In genomic region chr8:4226739-4227347, GRCm38 (mm10) we compare ENCODE assay signal across 8 mouse cellular contexts. TPM values are rescaled to one million over a fixed set of nuclear protein-coding genes. Genes with fewer than 3 reads are reported as not detected.
DNase-seq lines count a peak whose midpoint lies in the region; ATAC-seq lines count a peak whose summit lies in the region.

TSS of gene Lrrc8e (plus strand) at chr8:4226827.

- H3K27ac ChIP-seq in kidney, embryonic 14.5 days (ENCODE audit: low read depth, low read length) = no peak within 1 kb of the TSS
- H3K27ac ChIP-seq in brown adipose tissue, adult 24 weeks (replicated peaks; ENCODE audit: low read depth, low read length) = no peak within 1 kb of the TSS
- no peak within 1 kb of the TSS for H3K27ac ChIP-seq in intestine, embryonic 15.5 days

- H3K36me3 ChIP-seq in kidney, embryonic 14.5 days (ENCODE audit: control insufficient read depth, insufficient read depth, low read length) = no peaks in the 10 kb centered on the region
- no peaks in the 10 kb centered on the region for H3K36me3 ChIP-seq in intestine, embryonic 15.5 days

- no peaks in the 10 kb centered on the region for H3K9me3 ChIP-seq in kidney, embryonic 14.5 days (ENCODE audit: control insufficient read depth, low read length)
- H3K9me3 ChIP-seq in intestine, embryonic 15.5 days = no peaks in the 10 kb centered on the region

- H3K27me3 ChIP-seq in kidney, embryonic 14.5 days (ENCODE audit: control insufficient read depth, insufficient read depth, low read length) = no peaks in the 10 kb centered on the region; the same call in none of the 2 replicates
- no peaks in the 10 kb centered on the region; the same call in 1 of the 2 replicates for H3K27me3 ChIP-seq in intestine, embryonic 15.5 days (replicated peaks)

- 0 out of 2 replicates have a peak, but pooled peaks cover 3% of the 10 kb centered on the region for H3K4me1 ChIP-seq in kidney, embryonic 14.5 days (ENCODE audit: control insufficient read depth, insufficient read depth, low read length)
- no peaks in the 10 kb centered on the region for H3K4me1 ChIP-seq in brown adipose tissue, adult 24 weeks (ENCODE audit: control insufficient read depth, insufficient read depth, insufficient read length, low read length)
- H3K4me1 ChIP-seq in intestine, embryonic 15.5 days (replicated peaks) = peaks cover 4% of the 10 kb centered on the region; the same call in 1 of the 2 replicates

- peak within 1 kb of the TSS; percentile 49 for H3K4me2 ChIP-seq in kidney, embryonic 14.5 days (replicated peaks; ENCODE audit: low read depth, low read length)
- peak within 1 kb of the TSS; percentile 70 for H3K4me2 ChIP-seq in intestine, embryonic 15.5 days (replicated peaks)

- H3K9ac ChIP-seq in kidney, embryonic 14.5 days (ENCODE audit: low read depth, low read length) = peak within 1 kb of the TSS; percentile 25; the same call in 1 of the 2 replicates
- peak within 1 kb of the TSS; percentile 35 for H3K9ac ChIP-seq in intestine, embryonic 15.5 days

- ATAC-seq in kidney, embryonic 14.5 days (ENCODE audit: low FRiP score, low TSS enrichment) = peak; percentile 74
- ATAC-seq in intestine, embryonic 15.5 days = peak; percentile 79

- WGBS in kidney, embryonic 14.5 days = 4% methylated on average over 33 of the region's 33 CpGs
- WGBS in intestine, embryonic 15.5 days = 4% methylated on average over 33 of the region's 33 CpGs

- DNase-seq in kidney, adult 18-20 months = no peak
- peak; percentile 48 to 49 for DNase-seq in lung, postnatal 4 days
- no peak for DNase-seq in right cerebral cortex, adult 2 months (ENCODE audit: low spot score in 2 of 2)
- no peak for DNase-seq in right cerebral cortex, postnatal 14 days
- no peak for DNase-seq in frontal cortex, adult 2 months (ENCODE audit: extremely low spot score in 1 of 2, low spot score in 1 of 2)

- peak within 1 kb of the TSS; percentile 26 for H3K4me3 ChIP-seq in kidney, embryonic 14.5 days (ENCODE audit: low read length)
- H3K4me3 ChIP-seq in brown adipose tissue, adult 24 weeks (ENCODE audit: insufficient read depth, low read depth, low read length) = peak within 1 kb of the TSS; percentile 32
- H3K4me3 ChIP-seq in intestine, embryonic 15.5 days (replicated peaks) = peak within 1 kb of the TSS; percentile 35

RNA-seq across cellular contexts. Expression of gene Lrrc8e, which starts in this region (rescaled TPM):
- 0.41 and 0.43 TPM in 2 replicates for polyA plus RNA-seq in kidney, embryonic 14.5 days (2014; fragmentation: Nextera tagmentation; extraction: Ambion mirVana)
- not detected in 2 replicates for polyA plus RNA-seq in brown adipose tissue, adult 24 weeks (2012; ENCODE audit: insufficient read depth, insufficient read length, missing spikeins)
- polyA plus RNA-seq in intestine, embryonic 15.5 days (2015; fragmentation: Nextera tagmentation; extraction: Ambion mirVana) = 2.2 and 2.8 TPM in 2 replicates
- 0.02 TPM in 2 replicates for polyA plus RNA-seq in frontal cortex, adult 2 months (2012; rRNA removed)

Comparison
In these comparisons a context has a peak if more than half of its experiments do, and no peak if none do; other contexts are left out.
1. Peak in ATAC-seq, H3K4me3 ChIP-seq, H3K9ac ChIP-seq and H3K4me2 ChIP-seq in kidney, embryonic 14.5 days; RNA of the gene not detected or under 1 TPM.
2. DNase-seq: peak in lung, postnatal 4 days (2 of 2); none in kidney, adult 18-20 months (single experiment), right cerebral cortex, adult 2 months (0 of 2), right cerebral cortex, postnatal 14 days (single experiment) and frontal cortex, adult 2 months (0 of 2).
3. Peak in every context shown above with its lines, with median percentiles within 50 percentile points of each other: H3K4me3 ChIP-seq.